Mouse (Mus musculus): Measurements from ENCODE around the gene Fbxo34.

DNA sequence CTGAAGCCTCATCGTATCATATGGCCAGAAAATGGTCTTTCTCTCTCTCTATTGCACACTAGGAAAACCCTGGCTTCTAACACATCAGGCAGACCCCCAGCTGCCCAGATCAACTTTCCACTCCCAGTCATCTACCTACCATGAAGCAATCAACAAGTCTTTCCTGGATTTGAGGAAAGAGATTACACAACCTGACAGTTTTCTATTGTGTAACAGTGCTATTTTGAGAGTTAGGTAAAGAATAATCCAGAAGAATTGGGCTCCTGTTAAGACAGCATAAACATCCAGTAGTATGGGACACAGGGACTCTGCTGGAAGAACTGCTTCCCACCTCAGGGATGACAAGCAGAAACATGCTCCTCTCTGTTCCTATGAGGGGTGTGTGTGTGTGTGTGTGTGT lies 112.3 kb downstream of the Fbxo34 start:
- TF ChIP-seq POLR2A (IDR thresholded peaks at IDR 0.05; ENCODE audit: extremely low read depth, insufficient read depth, low read length) (no peak), CTCF (IDR thresholded peaks at IDR 0.05; ENCODE audit: low read depth, low read length) (no peak)
